Mouse (Mus musculus) left cerebral cortex, postnatal 36 days (tissue): ENCODE measurements around the gene Cdhr5. TPM values are rescaled to one million over a fixed set of nuclear protein-coding genes. Genes with fewer than 3 reads are reported as not detected.
A peak's percentile ranks its signal among the peaks of the same experiment; 100 is the strongest.

Experiments used
- DNase-seq, 2 experiments: peaks; one replicate each; pipeline ENCODE4 v3.0.0; 2021 to 2022; ENCODE audit warnings: low spot score in 2 of 2, mixed read lengths in 1 of 2
- intact Hi-C: fragments of 180-260 bp; cut with DNase I; formaldehyde crosslinking; loops from one replicate; pipeline ENCODE4 v1.15.1; 2025
- total RNA-seq, 2 experiments: library from RNA; stranded (reverse); gene quantifications; 2 replicates each; pipeline ENCODE4 v1.2.3; 2021

Cdhr5 gene
- not detected for total RNA-seq

GRCm38 (mm10) chr7:141276546-141276945 is at the start of gene Cdhr5:
TSS of gene Cdhr5 (minus strand) at chr7:141276786.
- intact Hi-C loops: no loop called here
- no peak for DNase-seq

- intact Hi-C loops: loop anchor here (5.0 kb wide), 1 partner anchor 68 kb away; the partner anchor contains the start of gene Taldo1
- no peak for DNase-seq
These were observed 48.1 kb upstream of the Cdhr5 start for GRCm38 (mm10) chr7:141324686-141325085.

GRCm38 (mm10) chr7:141319446-141319845 is 42.9 kb upstream of the Cdhr5 start:
- intact Hi-C loops: no loop called here
- DNase-seq: no peak

DNA sequence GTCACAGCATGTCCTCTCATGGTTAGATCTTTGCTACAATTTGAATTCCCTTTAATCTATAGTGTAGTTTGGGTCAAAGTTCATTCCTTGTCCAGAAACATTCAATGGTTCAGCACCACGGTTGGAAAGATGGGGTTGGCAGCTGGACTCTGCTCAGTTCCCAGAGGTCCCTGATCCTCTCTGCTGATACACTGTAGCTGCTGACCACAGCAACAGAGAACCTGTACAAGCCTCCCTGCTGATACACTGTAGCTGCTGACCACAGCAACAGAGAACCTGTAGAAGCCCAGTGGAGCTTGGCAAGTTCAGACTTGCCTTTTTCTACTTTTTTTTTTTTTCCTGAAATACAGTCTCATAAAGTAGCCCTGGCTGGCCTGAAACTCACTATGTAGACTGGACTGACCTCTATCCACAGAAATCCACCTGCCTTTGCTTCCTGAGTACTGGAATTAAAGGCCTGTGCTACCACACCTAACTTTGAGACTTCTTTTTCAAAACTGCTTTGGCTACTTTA is 41.1 kb upstream of the Cdhr5 start:
- intact Hi-C loops: no loop called here
- no peak for DNase-seq

- intact Hi-C loops: no loop called here
- DNase-seq: peak in 1 of 2 experiments; percentile 39
These were observed 39.4 kb upstream of the Cdhr5 start for GRCm38 (mm10) chr7:141315974-141316373.

DNA sequence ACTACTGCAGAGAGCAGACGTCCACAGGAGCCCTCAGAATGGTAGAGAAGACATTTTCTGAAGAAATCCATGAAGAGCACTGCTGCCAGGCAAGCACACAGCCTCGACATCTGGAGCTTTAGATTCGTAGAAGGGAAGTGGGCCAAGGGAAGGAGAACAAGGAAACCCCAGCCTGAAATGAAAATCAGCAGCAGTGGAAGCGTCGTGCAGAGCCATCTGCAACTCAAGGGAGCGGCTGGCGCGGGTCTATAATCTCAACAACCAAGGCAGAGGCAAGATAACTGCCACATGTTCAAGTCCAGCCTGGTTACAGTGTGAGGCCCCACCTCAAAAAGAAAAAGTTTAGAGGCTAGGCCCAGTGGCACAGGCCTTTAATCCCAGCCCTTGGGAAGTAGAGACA is 38.5 kb upstream of the Cdhr5 start:
- DNase-seq: no peak
- intact Hi-C loops: no loop called here

DNA sequence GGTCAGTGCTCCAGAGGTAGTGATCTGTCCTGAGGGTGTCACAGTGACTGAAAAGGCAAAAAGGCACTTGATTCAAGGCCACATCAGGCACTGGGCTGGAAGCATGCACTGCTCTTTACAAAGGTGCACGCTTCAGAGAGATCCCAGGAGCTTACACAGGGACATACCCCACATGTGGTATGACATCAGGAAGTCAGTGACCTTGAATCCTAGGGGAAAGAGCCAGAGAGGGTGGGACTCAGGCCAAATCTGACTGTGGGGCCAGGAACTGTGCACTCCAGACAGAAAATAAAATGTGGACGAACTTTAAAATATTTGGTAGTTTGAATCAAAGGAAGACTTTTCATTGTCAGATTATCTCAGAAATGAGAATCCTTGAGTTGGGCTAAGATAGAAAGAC is 37.8 kb upstream of the Cdhr5 start:
- intact Hi-C loops: no loop called here
- DNase-seq: no peak

GRCm38 (mm10) chr7:141304537-141304936 is 28.0 kb upstream of the Cdhr5 start:
- intact Hi-C loops: no loop called here
- DNase-seq: no peak

DNA sequence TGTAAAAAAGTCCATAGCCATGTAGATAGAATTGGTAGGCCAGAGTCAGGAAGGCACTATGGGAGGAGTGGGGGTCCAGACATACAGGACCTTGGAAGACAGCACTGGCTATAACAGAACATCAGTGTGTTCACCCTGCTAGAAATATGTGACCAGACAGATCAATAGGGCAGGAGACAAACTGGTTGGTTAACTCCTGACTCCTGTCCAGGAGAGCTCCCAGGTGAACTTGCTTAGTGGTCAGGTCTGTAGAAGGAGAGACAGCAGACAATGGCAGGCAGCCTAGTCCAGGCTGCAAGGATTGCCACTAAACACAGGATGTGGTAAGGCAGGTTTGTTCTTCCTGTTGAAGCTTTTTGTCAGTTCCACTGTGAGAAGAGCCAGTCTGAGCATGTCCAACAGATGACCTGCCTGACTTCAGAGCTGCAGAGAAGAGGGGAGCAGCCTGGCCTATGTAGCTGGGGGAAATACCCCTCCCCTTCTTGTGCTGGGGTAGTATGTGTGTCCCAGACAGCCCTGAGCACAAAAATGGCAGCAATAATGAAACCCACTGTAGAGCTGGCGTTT is 26.2 kb upstream of the Cdhr5 start:
- intact Hi-C loops: no loop called here
- no peak for DNase-seq

DNA sequence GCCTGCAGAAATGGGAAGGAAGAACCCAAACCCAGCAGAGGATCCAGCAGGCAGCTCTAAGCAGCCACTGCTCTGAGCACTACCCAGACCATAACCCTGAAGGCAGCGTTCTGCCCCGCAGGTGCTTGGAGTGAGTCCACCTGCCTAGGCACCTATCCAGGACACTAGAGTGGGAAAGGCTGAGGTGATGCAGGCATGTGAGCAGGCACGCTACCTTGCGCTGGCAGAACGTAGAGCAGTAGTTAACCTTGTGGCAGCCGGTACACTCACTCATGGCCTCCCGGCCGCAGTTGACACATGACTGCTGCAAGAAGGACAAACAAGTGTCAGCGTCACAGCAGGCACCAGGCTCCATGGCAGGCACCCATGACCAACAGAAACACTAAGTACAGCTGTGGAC is 24.8 kb upstream of the Cdhr5 start:
- intact Hi-C loops: no loop called here
- no peak for DNase-seq

DNA sequence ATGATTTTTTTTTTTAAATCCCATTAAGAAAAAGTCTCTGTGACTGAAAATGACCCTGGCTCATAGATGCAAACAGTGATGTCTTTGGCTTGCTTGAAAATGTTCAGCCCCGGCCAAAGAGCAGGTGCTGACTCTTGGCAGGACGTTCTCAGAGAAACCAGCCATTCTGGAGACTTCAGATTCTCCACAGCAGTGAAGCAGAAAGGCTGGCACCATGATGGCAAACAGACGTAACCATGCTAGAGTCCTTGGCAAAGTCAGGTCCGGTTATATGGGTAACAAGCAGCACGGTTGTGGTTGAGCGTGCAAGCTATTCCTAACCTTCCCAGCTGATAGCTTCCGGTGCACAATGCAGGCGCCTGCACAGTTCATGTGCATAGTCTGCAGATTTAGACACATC is 22.6 kb upstream of the Cdhr5 start:
- intact Hi-C loops: no loop called here
- no peak for DNase-seq

DNA sequence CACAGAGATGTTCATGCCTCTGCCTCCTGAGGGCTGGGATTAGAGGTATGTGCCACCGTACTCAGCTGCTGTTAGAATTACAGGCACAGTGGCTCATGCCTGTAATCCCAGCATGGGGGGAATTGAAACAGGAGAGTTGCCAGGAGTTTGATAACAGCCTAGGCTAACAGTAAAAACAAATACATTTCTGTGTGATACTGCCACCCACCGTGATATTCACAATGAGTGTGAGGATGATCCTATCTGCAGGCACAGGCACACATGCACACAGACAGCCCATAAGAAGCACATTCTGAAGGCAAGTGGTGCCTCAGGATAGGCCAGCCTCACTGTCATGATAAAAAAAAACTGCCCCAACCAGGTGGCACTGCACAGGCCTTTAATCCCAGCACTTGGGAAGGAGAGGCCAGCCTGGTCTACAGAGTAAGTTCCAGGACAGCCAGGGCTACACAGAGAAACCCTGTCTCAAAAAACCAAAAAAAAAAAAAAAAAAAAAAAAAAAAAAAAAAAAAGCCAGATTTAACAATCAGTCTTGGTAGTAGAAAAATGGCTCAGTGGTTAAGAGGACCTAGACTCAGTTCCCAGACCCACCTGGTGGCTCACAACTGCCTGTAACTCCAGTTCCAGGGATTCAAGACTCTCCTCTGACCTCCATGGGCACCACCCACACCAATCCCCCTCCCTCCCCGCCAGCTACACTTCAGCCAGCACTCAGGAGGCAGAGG is 21.5 kb upstream of the Cdhr5 start:
- no peak for DNase-seq
- intact Hi-C loops: no loop called here

- intact Hi-C loops: no loop called here
These were observed 17.9 kb upstream of the Cdhr5 start for GRCm38 (mm10) chr7:141294479-141294878.

DNA sequence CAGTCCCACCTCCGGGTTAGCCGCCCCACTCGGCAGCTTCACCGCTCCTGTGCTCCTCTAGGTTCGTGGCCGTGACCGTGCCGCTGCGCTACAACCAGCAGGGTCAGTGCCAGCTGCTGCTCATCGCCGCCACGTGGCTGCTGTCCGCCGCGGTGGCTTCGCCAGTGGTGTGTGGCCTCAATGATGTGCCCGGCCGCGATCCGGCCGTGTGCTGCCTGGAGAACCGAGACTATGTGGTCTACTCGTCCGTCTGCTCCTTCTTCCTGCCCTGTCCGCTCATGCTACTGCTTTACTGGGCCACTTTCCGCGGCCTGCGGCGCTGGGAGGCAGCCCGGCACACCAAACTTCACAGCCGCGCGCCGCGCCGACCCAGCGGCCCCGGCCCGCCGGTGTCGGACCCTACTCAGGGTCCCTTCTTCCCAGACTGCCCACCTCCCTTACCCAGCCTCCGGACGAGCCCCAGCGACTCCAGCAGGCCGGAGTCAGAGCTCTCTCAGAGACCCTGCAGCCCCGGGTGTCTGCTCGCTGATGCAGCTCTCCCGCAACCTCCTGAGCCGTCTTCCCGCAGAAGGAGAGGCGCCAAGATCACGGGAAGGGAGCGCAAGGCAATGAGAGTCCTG is 17.4 kb upstream of the Cdhr5 start:
- no peak for DNase-seq
- intact Hi-C loops: no loop called here

More at GRCm38 (mm10) chr7:141294479-141294878, 17.9 kb upstream of the Cdhr5 start:
- DNase-seq: no peak

- intact Hi-C loops: no loop called here
- no peak for DNase-seq
These were observed 16.2 kb upstream of the Cdhr5 start for GRCm38 (mm10) chr7:141292583-141293388.

GRCm38 (mm10) chr7:141291921-141292582 is 15.5 kb upstream of the Cdhr5 start, which contains the start of gene Drd4:
TSS of gene Drd4 (plus strand) at chr7:141292006.
- intact Hi-C loops: no loop called here
- peak; percentile 45 to 50 for DNase-seq

GRCm38 (mm10) chr7:141288042-141288441 is 11.5 kb upstream of the Cdhr5 start:
- DNase-seq: no peak
- intact Hi-C loops: no loop called here

GRCm38 (mm10) chr7:141282756-141283155 is 6.2 kb upstream of the Cdhr5 start:
- DNase-seq: no peak
- intact Hi-C loops: no loop called here

- intact Hi-C loops: no loop called here
- no peak for DNase-seq
These were observed 4.9 kb upstream of the Cdhr5 start for GRCm38 (mm10) chr7:141281442-141281841.
